Mouse (Mus musculus): Measurements from ENCODE around the gene Sema6b. TPM values are rescaled to one million over a fixed set of nuclear protein-coding genes. Genes with fewer than 3 reads are reported as not detected.
"Not testable (repeated sequence)": the region's sequence is repeated elsewhere in the genome, so short reads cannot be mapped to it uniquely, and the experiment has no call there.

Sema6b gene
- polyA plus RNA-seq, 1 experiment from 2014 or later: 12.7 TPM

DNA sequence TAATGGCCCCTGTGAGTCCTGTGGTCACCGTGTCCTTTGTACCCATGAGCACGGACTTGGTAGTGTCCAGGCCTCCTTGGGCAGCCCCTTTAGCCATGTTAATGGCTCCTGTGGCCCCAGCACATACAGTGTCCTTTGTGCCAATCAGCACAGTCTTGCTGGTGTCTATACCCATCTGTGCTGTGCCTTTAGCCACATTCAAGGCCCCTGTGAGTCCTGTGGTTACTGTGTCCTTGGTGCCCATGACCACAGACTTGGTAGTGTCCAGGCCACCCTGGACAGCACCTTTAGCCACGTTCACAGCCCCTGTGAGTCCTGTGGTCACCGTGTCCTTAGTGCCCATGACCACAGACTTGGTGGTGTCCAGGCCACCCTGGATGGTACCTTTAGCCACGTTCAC is 35.3 kb downstream of the Sema6b start:
- WGBS: 100% methylated on average over 2 of the region's 5 CpGs
- not testable (repeated sequence) for ATAC-seq; H3K9ac ChIP-seq (ENCODE audit: low read depth, low read length); H3K9me3 ChIP-seq (ENCODE audit: control insufficient read depth, low read length); H3K27me3 ChIP-seq (replicated peaks; ENCODE audit: control insufficient read depth, insufficient read depth, low read length); H3K4me2 ChIP-seq (ENCODE audit: low read length); H3K4me1 ChIP-seq (ENCODE audit: control insufficient read depth, insufficient read depth, low read depth, low read length); H3K27ac ChIP-seq (ENCODE audit: low read depth, low read length); H3K4me3 ChIP-seq (ENCODE audit: low read length)
- H3K36me3 ChIP-seq (ENCODE audit: control insufficient read depth, insufficient read depth, low read length): peaks cover 25% of the 10 kb centered on the region

GRCm38 (mm10) chr17:56103465-56104285 is 36.5 kb downstream of the Sema6b start:
- Histone ChIP-seq H3K4me2 (ENCODE audit: low read length) (no peak overlapping the region), H3K9ac (ENCODE audit: low read depth, low read length) (no peak overlapping the region), H3K4me3 (ENCODE audit: low read length) (no peak overlapping the region), H3K9me3 (ENCODE audit: control insufficient read depth, low read length) (no peaks in the 10 kb centered on the region), H3K4me1 (ENCODE audit: control insufficient read depth, insufficient read depth, low read depth, low read length) (no peaks in the 10 kb centered on the region), H3K36me3 (ENCODE audit: control insufficient read depth, insufficient read depth, low read length) (peaks cover 34% of the 10 kb centered on the region), H3K27ac (ENCODE audit: low read depth, low read length) (no peak overlapping the region), H3K27me3 (replicated peaks; ENCODE audit: control insufficient read depth, insufficient read depth, low read length) (no peaks in the 10 kb centered on the region)
- ATAC-seq: no peak
- WGBS: 97% methylated on average over 8 of the region's 8 CpGs

- Histone ChIP-seq H3K9me3 (ENCODE audit: control insufficient read depth, low read length) (no peaks in the 10 kb centered on the region), H3K4me3 (ENCODE audit: low read length) (no peak overlapping the region), H3K36me3 (ENCODE audit: control insufficient read depth, insufficient read depth, low read length) (peaks cover 39% of the 10 kb centered on the region), H3K9ac (ENCODE audit: low read depth, low read length) (no peak overlapping the region), H3K27me3 (replicated peaks; ENCODE audit: control insufficient read depth, insufficient read depth, low read length) (no peaks in the 10 kb centered on the region), H3K4me1 (ENCODE audit: control insufficient read depth, insufficient read depth, low read depth, low read length) (no peaks in the 10 kb centered on the region), H3K27ac (ENCODE audit: low read depth, low read length) (no peak overlapping the region), H3K4me2 (ENCODE audit: low read length) (no peak overlapping the region)
- WGBS: 94% methylated on average over 9 of the region's 9 CpGs
- no peak for ATAC-seq
These were observed 37.2 kb downstream of the Sema6b start for GRCm38 (mm10) chr17:56102927-56103326.

DNA sequence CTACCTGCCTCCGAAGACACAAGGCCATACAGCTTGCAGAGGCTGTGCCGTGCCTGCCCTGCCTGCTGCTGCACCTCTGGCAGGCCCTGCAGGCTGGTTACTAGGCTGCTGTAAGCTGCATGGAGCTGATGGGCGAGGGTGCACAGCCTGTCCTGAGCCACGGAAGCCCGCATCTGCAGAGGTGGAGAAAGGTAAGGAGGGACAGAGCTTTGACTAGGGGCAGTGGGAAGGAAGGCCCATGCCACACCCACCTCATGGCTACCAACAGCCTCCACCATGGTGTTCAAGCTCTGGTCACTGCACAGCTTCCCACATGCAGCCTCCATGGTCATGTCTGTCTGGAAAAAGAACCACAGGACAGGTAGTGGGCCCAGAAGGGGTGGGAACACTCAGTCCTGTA is 38.0 kb downstream of the Sema6b start:
- Histone ChIP-seq H3K36me3 (ENCODE audit: control insufficient read depth, insufficient read depth, low read length) (peaks cover 46% of the 10 kb centered on the region), H3K27me3 (replicated peaks; ENCODE audit: control insufficient read depth, insufficient read depth, low read length) (no peaks in the 10 kb centered on the region), H3K4me2 (ENCODE audit: low read length) (no peak overlapping the region), H3K4me3 (ENCODE audit: low read length) (no peak overlapping the region), H3K4me1 (ENCODE audit: control insufficient read depth, insufficient read depth, low read depth, low read length) (no peaks in the 10 kb centered on the region), H3K9ac (ENCODE audit: low read depth, low read length) (no peak overlapping the region), H3K27ac (ENCODE audit: low read depth, low read length) (no peak overlapping the region), H3K9me3 (ENCODE audit: control insufficient read depth, low read length) (no peaks in the 10 kb centered on the region)
- ATAC-seq: no peak
- 95% methylated on average over 5 of the region's 5 CpGs for WGBS

- no peak overlapping the region for H3K27ac ChIP-seq (ENCODE audit: low read depth, low read length)
These were observed 39.3 kb downstream of the Sema6b start for GRCm38 (mm10) chr17:56100811-56101210.

GRCm38 (mm10) chr17:56098711-56099572 is 41.2 kb downstream of the Sema6b start:
- H3K9ac ChIP-seq (ENCODE audit: low read depth, low read length): no peak overlapping the region
- H3K4me2 ChIP-seq (ENCODE audit: low read length): no peak overlapping the region
- H3K27me3 ChIP-seq (replicated peaks; ENCODE audit: control insufficient read depth, insufficient read depth, low read length): no peaks in the 10 kb centered on the region
- no peaks in the 10 kb centered on the region for H3K4me1 ChIP-seq (ENCODE audit: control insufficient read depth, insufficient read depth, low read depth, low read length)
- WGBS: 93% methylated on average over 15 of the region's 15 CpGs
- H3K27ac ChIP-seq (ENCODE audit: low read depth, low read length): no peak overlapping the region
- H3K4me3 ChIP-seq (ENCODE audit: low read length): no peak overlapping the region
- ATAC-seq: no peak
- peaks cover 57% of the 10 kb centered on the region for H3K36me3 ChIP-seq (ENCODE audit: control insufficient read depth, insufficient read depth, low read length)
- H3K9me3 ChIP-seq (ENCODE audit: control insufficient read depth, low read length): no peaks in the 10 kb centered on the region

More at GRCm38 (mm10) chr17:56100811-56101210, 39.3 kb downstream of the Sema6b start:
- no peak overlapping the region for H3K4me2 ChIP-seq (ENCODE audit: low read length)
- no peak for ATAC-seq
- no peaks in the 10 kb centered on the region for H3K27me3 ChIP-seq (replicated peaks; ENCODE audit: control insufficient read depth, insufficient read depth, low read length)
- H3K9me3 ChIP-seq (ENCODE audit: control insufficient read depth, low read length): no peaks in the 10 kb centered on the region
- H3K36me3 ChIP-seq (ENCODE audit: control insufficient read depth, insufficient read depth, low read length): peaks cover 55% of the 10 kb centered on the region
- no peak overlapping the region for H3K9ac ChIP-seq (ENCODE audit: low read depth, low read length)
- WGBS: 96% methylated on average over 3 of the region's 3 CpGs
- no peaks in the 10 kb centered on the region for H3K4me1 ChIP-seq (ENCODE audit: control insufficient read depth, insufficient read depth, low read depth, low read length)
- H3K4me3 ChIP-seq (ENCODE audit: low read length): no peak overlapping the region

DNA sequence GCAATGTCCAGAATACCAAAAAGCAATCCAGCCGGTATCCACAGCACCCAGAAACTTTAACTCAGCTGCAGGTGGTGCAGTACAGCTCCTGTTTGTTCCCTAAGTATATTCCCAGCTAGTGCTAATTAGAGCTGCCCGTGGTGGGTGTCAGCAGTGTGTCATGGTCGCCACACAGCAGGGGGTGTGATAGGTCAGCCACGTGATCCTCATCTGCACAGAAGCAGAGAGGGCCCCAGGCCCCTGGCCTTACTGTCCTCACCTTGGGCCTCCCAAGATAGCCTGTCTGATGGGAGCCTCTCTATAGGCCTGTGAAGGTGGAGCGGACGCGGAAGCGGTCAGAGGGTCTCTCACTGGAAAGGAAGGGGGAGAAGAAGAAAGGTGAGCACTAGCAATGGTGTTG is 42.0 kb downstream of the Sema6b start:
- H3K36me3 ChIP-seq (ENCODE audit: control insufficient read depth, insufficient read depth, low read length): peaks cover 60% of the 10 kb centered on the region
- H3K9ac ChIP-seq (ENCODE audit: low read depth, low read length): no peak overlapping the region
- H3K27ac ChIP-seq (ENCODE audit: low read depth, low read length): no peak overlapping the region
- no peak overlapping the region for H3K4me2 ChIP-seq (ENCODE audit: low read length)
- ATAC-seq: no peak
- H3K27me3 ChIP-seq (replicated peaks; ENCODE audit: control insufficient read depth, insufficient read depth, low read length): no peaks in the 10 kb centered on the region
- no peaks in the 10 kb centered on the region for H3K4me1 ChIP-seq (ENCODE audit: control insufficient read depth, insufficient read depth, low read depth, low read length)
- WGBS: 90% methylated on average over 8 of the region's 8 CpGs
- no peak overlapping the region for H3K4me3 ChIP-seq (ENCODE audit: low read length)
- H3K9me3 ChIP-seq (ENCODE audit: control insufficient read depth, low read length): no peaks in the 10 kb centered on the region

GRCm38 (mm10) chr17:56096883-56097282 is 43.3 kb downstream of the Sema6b start:
- 89% methylated on average over 12 of the region's 12 CpGs for WGBS
- ATAC-seq: no peak
- H3K4me2 ChIP-seq (ENCODE audit: low read length): no peak overlapping the region
- H3K9ac ChIP-seq (ENCODE audit: low read depth, low read length): no peak overlapping the region
- H3K27me3 ChIP-seq (replicated peaks; ENCODE audit: control insufficient read depth, insufficient read depth, low read length): no peaks in the 10 kb centered on the region
- H3K9me3 ChIP-seq (ENCODE audit: control insufficient read depth, low read length): no peaks in the 10 kb centered on the region
- peaks cover 50% of the 10 kb centered on the region for H3K36me3 ChIP-seq (ENCODE audit: control insufficient read depth, insufficient read depth, low read length)
- no peak overlapping the region for H3K4me3 ChIP-seq (ENCODE audit: low read length)
- H3K4me1 ChIP-seq (ENCODE audit: control insufficient read depth, insufficient read depth, low read depth, low read length): no peaks in the 10 kb centered on the region
- H3K27ac ChIP-seq (ENCODE audit: low read depth, low read length): no peak overlapping the region

DNA sequence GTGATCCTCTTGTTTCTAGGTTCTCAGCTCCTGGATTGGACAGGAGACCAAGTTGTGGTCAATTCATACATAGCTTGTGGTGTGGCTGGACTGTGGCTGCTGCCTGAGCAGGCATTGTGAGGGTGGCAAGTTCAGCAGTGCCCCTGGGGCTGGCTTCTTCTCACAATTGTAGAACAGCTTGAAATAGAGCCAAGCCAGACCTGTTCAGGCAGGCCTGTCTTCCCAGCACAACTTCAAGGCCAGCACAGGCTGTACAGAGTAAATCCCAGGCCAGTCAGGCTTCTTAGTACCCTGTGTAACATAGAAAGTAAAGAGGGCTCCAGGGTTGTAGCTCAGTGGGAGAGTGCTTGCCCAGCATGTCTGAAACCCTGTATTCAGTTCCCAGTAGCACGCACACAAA is 47.3 kb downstream of the Sema6b start:
- Histone ChIP-seq H3K27me3 (replicated peaks; ENCODE audit: control insufficient read depth, insufficient read depth, low read length) (no peaks in the 10 kb centered on the region), H3K27ac (ENCODE audit: low read depth, low read length) (no peak overlapping the region), H3K4me2 (ENCODE audit: low read length) (no peak overlapping the region), H3K9ac (ENCODE audit: low read depth, low read length) (no peak overlapping the region), H3K9me3 (ENCODE audit: control insufficient read depth, low read length) (no peaks in the 10 kb centered on the region), H3K4me3 (ENCODE audit: low read length) (no peak overlapping the region), H3K4me1 (ENCODE audit: control insufficient read depth, insufficient read depth, low read depth, low read length) (no peaks in the 10 kb centered on the region), H3K36me3 (ENCODE audit: control insufficient read depth, insufficient read depth, low read length) (peaks cover 23% of the 10 kb centered on the region)
- ATAC-seq: no peak
- 80% methylated on average over 1 of the region's 1 CpGs for WGBS

All from hindbrain, embryonic 16.5 days (tissue).